Mouse (Mus musculus) stomach, embryonic 16.5 days (tissue): ENCODE data around the gene Olfr110. TPM values are rescaled to one million over a fixed set of nuclear protein-coding genes. Genes with fewer than 3 reads are reported as not detected.

Source experiments
- ATAC-seq: fragments of 200-750 bp; cut with Nextera tagmentation; 2 replicates; pipeline ENCODE4 v1.8.0; 2017; ENCODE audit warnings: moderate number of reproducible peaks, moderate TSS enrichment; ENCODE audit not compliant: insufficient read depth, low FRiP score
- H3K27ac ChIP-seq: fragments of 300-500 bp; sonication (generic); 2 replicates; pipeline ENCODE4 v1.5.1; 2014; ENCODE audit warnings: low read length
- H3K27me3 ChIP-seq: fragments of 300-500 bp; sonication (generic); 2 replicates; pipeline ENCODE4 v1.6.1; 2014; ENCODE audit warnings: low read length, control low read depth, mixed read lengths; ENCODE audit not compliant: control insufficient read depth, insufficient read depth
- H3K36me3 ChIP-seq: fragments of 300-500 bp; sonication (generic); 2 replicates; pipeline ENCODE4 v1.6.1; 2014; ENCODE audit warnings: low read length; ENCODE audit not compliant: control insufficient read depth, insufficient read depth
- H3K4me1 ChIP-seq: fragments of 300-500 bp; sonication (generic); 2 replicates; pipeline ENCODE4 v1.6.1; 2014; ENCODE audit warnings: low read length, control low read depth, mixed read lengths; ENCODE audit not compliant: control insufficient read depth, insufficient read depth
- H3K4me2 ChIP-seq: fragments of 300-500 bp; sonication (generic); 2 replicates; pipeline ENCODE4 v1.6.1; 2014; ENCODE audit warnings: low read depth, low read length, mixed read lengths
- H3K4me3 ChIP-seq: fragments of 300-500 bp; sonication (generic); replicated peaks from 2 replicates; pipeline ENCODE4 v1.5.1; 2014; ENCODE audit warnings: mild to moderate bottlenecking, low read length
- H3K9ac ChIP-seq: fragments of 300-500 bp; sonication (generic); 2 replicates; pipeline ENCODE4 v1.6.1; 2014; ENCODE audit warnings: low read length
- H3K9me3 ChIP-seq: fragments of 300-500 bp; sonication (generic); replicated peaks from 2 replicates; pipeline ENCODE4 v1.6.1; 2016; ENCODE audit warnings: low read length, control low read depth; ENCODE audit not compliant: control insufficient read depth
- WGBS: fragments of 180-500 bp; shearing (Covaris S2); extraction: QIAGEN DNeasy Blood & Tissue Kit; methylation state at CpG from one replicate; pipeline ENCODE4 v1.1.7; 2014; 5-methylcytosine and 5-hydroxymethylcytosine counted together
- polyA plus RNA-seq: library from polyadenylated mRNA; unstranded; fragments of >200 nt; fragmentation: Nextera tagmentation; extraction: Ambion mirVana; gene quantifications from 2 replicates; pipeline ENCODE4 v1.2.1, GENCODE M21; 2015

Olfr110 gene
- polyA plus RNA-seq, 1 experiment from 2014 or later: not detected

GRCm38 (mm10) chr17:37541454-37542119, 49.3 kb downstream of the Olfr110 start:
- 85% methylated on average over 4 of the region's 4 CpGs for WGBS
- Histone ChIP-seq H3K36me3 (no peaks in the 10 kb centered on the region), H3K9ac (no peak overlapping the region), H3K27me3 (no peaks in the 10 kb centered on the region), H3K4me2 (no peak overlapping the region), H3K27ac (no peak overlapping the region), H3K9me3 (no peaks in the 10 kb centered on the region), H3K4me3 (no peak overlapping the region), H3K4me1 (no peaks in the 10 kb centered on the region)
- ATAC-seq: no peak

DNA sequence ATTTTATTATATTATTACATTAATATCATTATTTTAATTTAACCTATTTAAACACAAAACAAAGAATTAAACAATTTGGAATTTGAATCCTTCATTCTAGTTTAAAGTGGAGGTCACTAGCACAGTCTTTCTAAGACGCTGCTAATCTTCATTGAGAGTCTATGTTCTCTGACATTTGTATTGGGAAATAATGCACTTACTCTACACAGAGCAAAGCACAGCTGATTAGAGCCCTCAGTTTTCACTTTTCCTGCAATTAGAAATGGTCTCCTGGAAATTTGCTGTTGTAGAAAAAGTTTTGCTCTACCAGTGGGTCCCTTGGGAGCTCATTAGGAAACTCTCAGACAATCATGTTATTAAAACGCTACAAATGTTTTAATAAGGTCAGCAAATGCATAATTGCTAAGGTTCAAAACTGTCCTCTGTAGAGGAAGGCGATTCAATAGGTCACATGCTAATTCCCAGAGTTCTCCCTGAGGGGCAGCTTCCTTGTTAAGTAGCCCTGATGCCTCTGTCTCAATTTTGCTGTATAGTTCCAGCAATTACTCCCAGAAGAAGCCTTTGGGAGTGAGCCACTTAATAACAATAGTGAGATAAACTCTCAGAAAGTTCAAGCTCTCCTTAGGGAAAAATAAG, 51.6 kb downstream of the Olfr110 start:
- Histone ChIP-seq H3K27ac (no peak overlapping the region), H3K36me3 (no peaks in the 10 kb centered on the region), H3K9me3 (no peaks in the 10 kb centered on the region), H3K9ac (no peak overlapping the region), H3K4me1 (no peaks in the 10 kb centered on the region), H3K4me2 (no peak overlapping the region), H3K4me3 (no peak overlapping the region), H3K27me3 (no peaks in the 10 kb centered on the region)
- no peak for ATAC-seq
- 60% methylated on average over 3 of the region's 3 CpGs for WGBS

Other genes starting within 250 kb of the Olfr110 start
- gene Olfr98, start 228.7 kb upstream of the Olfr110 start, polyA plus RNA-seq: not detected in 2 replicates
- 3.2 and 4.0 TPM in 2 replicates for gene H2-M3, start 222.2 kb upstream of the Olfr110 start, polyA plus RNA-seq
- gene Olfr99, start 209.0 kb upstream of the Olfr110 start, polyA plus RNA-seq: not detected in 2 replicates
- gene Olfr101, start 188.2 kb upstream of the Olfr110 start, polyA plus RNA-seq: not detected in 2 replicates
- not detected in 2 replicates for gene Olfr102, start 175.4 kb upstream of the Olfr110 start, polyA plus RNA-seq
- gene Olfr103, start 152.8 kb upstream of the Olfr110 start, polyA plus RNA-seq: not detected in 2 replicates
- not detected in 2 replicates for gene Olfr104-ps, start 132.9 kb upstream of the Olfr110 start, polyA plus RNA-seq
- not detected in 2 replicates for gene Olfr105-ps, start 113.4 kb upstream of the Olfr110 start, polyA plus RNA-seq
- not detected in 2 replicates for gene Olfr106-ps, start 102.1 kb upstream of the Olfr110 start, polyA plus RNA-seq
- gene Olfr107, start 93.2 kb upstream of the Olfr110 start, polyA plus RNA-seq: not detected in 2 replicates
- not detected in 2 replicates for gene Olfr108, start 47.0 kb upstream of the Olfr110 start, polyA plus RNA-seq
- not detected in 2 replicates for gene Olfr109, start 33.6 kb upstream of the Olfr110 start, polyA plus RNA-seq
- gene H2-M2, start 8.9 kb upstream of the Olfr110 start, polyA plus RNA-seq: not detected in 2 replicates
- not detected in 2 replicates for gene Olfr111, start 15.6 kb downstream of the Olfr110 start, polyA plus RNA-seq
- gene Olfr112, start 77.0 kb downstream of the Olfr110 start, polyA plus RNA-seq: not detected in 2 replicates
- gene Olfr113, start 85.2 kb downstream of the Olfr110 start, polyA plus RNA-seq: not detected in 2 replicates
- gene Olfr114, start 100.3 kb downstream of the Olfr110 start, polyA plus RNA-seq: not detected in 2 replicates
- gene Olfr115, start 134.6 kb downstream of the Olfr110 start, polyA plus RNA-seq: not detected in 2 replicates
- gene Olfr116, start 134.7 kb downstream of the Olfr110 start, polyA plus RNA-seq: not detected in 2 replicates
- not detected in 2 replicates for gene Olfr117, start 171.3 kb downstream of the Olfr110 start, polyA plus RNA-seq
- not detected in 2 replicates for gene Olfr118, start 174.5 kb downstream of the Olfr110 start, polyA plus RNA-seq
- not detected in 2 replicates for gene Olfr119, start 204.1 kb downstream of the Olfr110 start, polyA plus RNA-seq
- gene Olfr120, start 229.3 kb downstream of the Olfr110 start, polyA plus RNA-seq: not detected in 2 replicates